Mouse (Mus musculus) kidney, adult 2 months (tissue): ENCODE data around the gene Adgrl2. TPM values are rescaled to one million over a fixed set of nuclear protein-coding genes. Genes with fewer than 3 reads are reported as not detected.

Experiments
- DNase-seq: peaks from one replicate; pipeline ENCODE4 v3.0.0; 2021
- H3K27ac ChIP-seq: fragments of 200-500 bp; 2 replicates; pipeline ENCODE4 v1.5.1; 2012; ENCODE audit warnings: low read depth, low read length, control low read depth, inconsistent platforms; ENCODE audit not compliant: insufficient read depth
- H3K27me3 ChIP-seq: fragments of 200-500 bp; replicated peaks from 2 replicates; pipeline ENCODE4 v1.6.1; 2012; ENCODE audit warnings: mild to moderate bottlenecking, moderate library complexity, low read length, inconsistent platforms; ENCODE audit not compliant: control insufficient read depth, insufficient read depth
- H3K36me3 ChIP-seq: fragments of 200-500 bp; 2 replicates; pipeline ENCODE4 v1.6.1; 2012; ENCODE audit warnings: mild to moderate bottlenecking, moderate library complexity, low read length, inconsistent platforms; ENCODE audit not compliant: control insufficient read depth, insufficient read depth
- H3K4me1 ChIP-seq: fragments of 200-500 bp; 2 replicates; pipeline ENCODE4 v1.6.1; 2011; ENCODE audit warnings: low read length; ENCODE audit not compliant: control insufficient read depth, insufficient read depth
- H3K4me3 ChIP-seq: fragments of 200-500 bp; 2 replicates; pipeline ENCODE4 v1.5.1; 2011; ENCODE audit warnings: mild to moderate bottlenecking, low read depth, low read length, control low read depth; ENCODE audit not compliant: insufficient read depth
- CTCF ChIP-seq: fragments of 200-500 bp; conservative IDR thresholded peaks from 2 replicates; pipeline ENCODE4 v1.5.1; 2011; ENCODE audit warnings: low read depth, mild to moderate bottlenecking, control low read depth, low read length, moderate library complexity, mixed read lengths; ENCODE audit not compliant: insufficient read depth, insufficient read length
- POLR2A ChIP-seq: fragments of 200-500 bp; IDR thresholded peaks from one replicate; pipeline ENCODE4 v1.6.1; 2011; ENCODE audit warnings: low read depth, low read length, control low read depth
- WGBS: fragments of 180-500 bp; shearing (Covaris S2); methylation state at CpG from one replicate; pipeline ENCODE4 v1.1.7; 2018; 5-methylcytosine and 5-hydroxymethylcytosine counted together
- polyA plus RNA-seq: library from polyadenylated mRNA; depleted of rRNA; stranded (reverse); fragments of >200 nt; gene quantifications from 2 replicates; pipeline ENCODE4 v1.2.3, GENCODE M21; 2012

Adgrl2 gene
- polyA plus RNA-seq, 1 experiment: 22.4 TPM

GRCm38 (mm10) chr3:148977124-148977529 is 13.2 kb downstream of the Adgrl2 start:
- Histone ChIP-seq H3K27me3 (no peaks in the 10 kb centered on the region), H3K4me3 (peak overlapping the region; percentile 24), H3K4me1 (0 out of 2 replicates have a peak, but pooled peaks cover 3% of the 10 kb centered on the region), H3K27ac (no peak overlapping the region), H3K36me3 (no peaks in the 10 kb centered on the region)
- no peak for TF ChIP-seq POLR2A
- TF ChIP-seq CTCF: no peak
- peak; percentile 44 for DNase-seq
- WGBS: 22% methylated on average over 16 of the region's 16 CpGs

GRCm38 (mm10) chr3:148971893-148972596 is 18.3 kb downstream of the Adgrl2 start:
- WGBS: 70% methylated on average over 11 of the region's 11 CpGs
- Histone ChIP-seq H3K27me3 (no peaks in the 10 kb centered on the region), H3K4me3 (no peak overlapping the region), H3K36me3 (no peaks in the 10 kb centered on the region), H3K27ac (no peak overlapping the region), H3K4me1 (no peaks in the 10 kb centered on the region)
- no peak for DNase-seq
- TF ChIP-seq POLR2A: no peak
- no peak for TF ChIP-seq CTCF

GRCm38 (mm10) chr3:148964991-148965605 is 25.3 kb downstream of the Adgrl2 start:
- peak; percentile 60 for DNase-seq
- 53% methylated on average over 13 of the region's 13 CpGs for WGBS
- peak overlapping the region; percentile 65; the same call in 1 of the 2 replicates for H3K27ac ChIP-seq
- TF ChIP-seq CTCF: no peak
- no peak for TF ChIP-seq POLR2A
- peaks cover 15% of the 10 kb centered on the region for H3K4me1 ChIP-seq
- H3K36me3 ChIP-seq: no peaks in the 10 kb centered on the region
- peak overlapping the region; percentile 21; the same call in 1 of the 2 replicates for H3K4me3 ChIP-seq
- H3K27me3 ChIP-seq: no peaks in the 10 kb centered on the region

- Histone ChIP-seq H3K27me3 (no peaks in the 10 kb centered on the region), H3K27ac (no peak overlapping the region), H3K36me3 (no peaks in the 10 kb centered on the region), H3K4me3 (no peak overlapping the region), H3K4me1 (peaks cover 16% of the 10 kb centered on the region)
- no peak for TF ChIP-seq POLR2A
- TF ChIP-seq CTCF: no peak
- DNase-seq: peak; percentile 32
- 60% methylated on average over 5 of the region's 5 CpGs for WGBS
Observed at GRCm38 (mm10) chr3:148963381-148964044, 26.8 kb downstream of the Adgrl2 start.

GRCm38 (mm10) chr3:148961611-148962010 is 28.7 kb downstream of the Adgrl2 start:
- no peak for TF ChIP-seq POLR2A
- no peak for TF ChIP-seq CTCF
- Histone ChIP-seq H3K36me3 (no peaks in the 10 kb centered on the region), H3K4me3 (no peak overlapping the region), H3K27me3 (no peaks in the 10 kb centered on the region), H3K4me1 (peaks cover 22% of the 10 kb centered on the region), H3K27ac (no peak overlapping the region)
- 77% methylated on average over 5 of the region's 5 CpGs for whole genome bisulfite sequencing
- no peak for DNase-seq

GRCm38 (mm10) chr3:148960751-148961289 is 29.5 kb downstream of the Adgrl2 start:
- TF ChIP-seq POLR2A (no peak), CTCF (no peak)
- no peak overlapping the region for H3K4me3 ChIP-seq
- no peaks in the 10 kb centered on the region for H3K27me3 ChIP-seq
- peaks cover 22% of the 10 kb centered on the region for H3K4me1 ChIP-seq
- no peak overlapping the region for H3K27ac ChIP-seq
- WGBS: 55% methylated on average over 9 of the region's 9 CpGs
- DNase-seq: no peak
- no peaks in the 10 kb centered on the region for H3K36me3 ChIP-seq
